Mouse (Mus musculus): ENCODE measurements around the gene Snx5. TPM values are rescaled to one million over a fixed set of nuclear protein-coding genes. Genes with fewer than 3 reads are reported as not detected.

Gene Snx5
- total and polyA plus RNA-seq, 3 experiments, result 21.4 to 185 (median 179) TPM

DNA sequence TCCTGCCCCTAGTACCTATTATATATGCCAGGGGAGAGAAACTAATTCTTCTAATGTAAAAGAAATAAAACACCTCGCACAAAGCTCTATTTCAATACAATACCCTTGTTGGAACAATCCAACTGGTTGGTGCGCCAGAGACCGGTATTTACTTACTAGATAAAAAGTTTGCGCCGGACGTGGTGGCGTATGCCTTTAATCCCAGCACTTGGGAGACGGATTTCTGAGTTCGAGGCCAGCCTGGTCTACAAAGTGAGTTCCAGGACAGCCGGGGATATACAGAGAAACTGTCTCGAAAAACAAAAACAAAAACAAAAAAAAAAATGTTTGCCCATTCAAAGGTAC, 1.4 kb downstream of the Snx5 start:
- peaks cover 55% of the 10 kb centered on the region for H3K4me1 ChIP-seq (ENCODE audit: insufficient read depth, low read depth, low read length)
- no peak for ATAC-seq (ENCODE audit: extremely low read depth, insufficient number of reproducible peaks, low FRiP score, poor library complexity, severe bottlenecking)

DNA sequence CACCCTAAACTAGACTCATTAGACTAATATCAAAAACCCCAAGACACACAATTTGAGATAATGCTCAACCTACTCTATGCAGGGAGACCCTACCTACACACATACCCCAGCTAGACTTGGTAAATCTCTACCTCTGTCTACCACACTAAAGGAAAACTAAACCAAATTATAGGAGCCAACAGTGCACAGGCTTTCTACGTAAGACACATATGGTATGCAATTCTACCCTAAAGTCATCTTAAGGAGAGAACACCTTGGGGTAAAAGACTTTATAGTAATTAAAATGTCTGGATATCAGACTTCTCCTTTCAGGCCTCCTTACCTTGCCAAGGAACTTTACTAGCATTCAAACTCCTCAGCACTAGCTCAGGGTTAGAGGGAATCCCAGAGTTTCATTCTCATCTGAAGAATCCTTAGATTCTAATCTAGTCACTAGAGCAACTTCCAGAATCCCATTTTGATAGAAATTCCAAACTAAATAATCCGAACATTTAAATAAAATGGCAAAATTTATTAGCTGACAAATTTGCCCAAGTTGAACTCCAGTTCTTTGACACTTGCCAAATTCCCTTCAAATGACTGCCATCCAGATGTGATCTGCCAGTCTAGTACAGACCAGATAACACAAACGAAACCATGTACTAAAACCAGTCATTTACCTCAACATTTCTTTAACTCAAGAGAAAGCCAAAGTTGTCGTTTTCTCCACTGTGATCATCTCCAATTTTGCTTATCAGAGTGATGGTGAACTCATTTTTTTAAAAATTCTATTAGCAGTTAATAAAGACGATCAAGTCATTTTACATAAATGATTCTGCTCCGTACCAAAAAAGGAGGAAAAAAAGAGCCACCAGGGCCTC, 2.0 kb downstream of the Snx5 start:
- no peaks in the 10 kb centered on the region for H3K27me3 ChIP-seq (ENCODE audit: insufficient read depth, low read length)
- H3K4me1 ChIP-seq (ENCODE audit: insufficient read depth, low read depth, low read length), result peaks cover 53% of the 10 kb centered on the region
- peak overlapping the region; percentile 92 for H3K4me3 ChIP-seq (ENCODE audit: low read depth, low read length)
- DNase-seq (ENCODE audit: low spot score), result no peak
- H3K9me3 ChIP-seq (replicated peaks), result no peaks in the 10 kb centered on the region
- H3K36me3 ChIP-seq (replicated peaks), result peaks cover 47% of the 10 kb centered on the region
- TF ChIP-seq GATA2 (IDR thresholded peaks at IDR 0.05; ENCODE audit: borderline replicate concordance, low read depth, low read length), result no peak
- no peak for TF ChIP-seq POLR2AphosphoS5 (IDR thresholded peaks at IDR 0.05; ENCODE audit: insufficient replicate concordance, low read depth, low read length)
- no peak for TF ChIP-seq CTCF (IDR thresholded peaks at IDR 0.05; ENCODE audit: low read depth, low read length)
- no peak for TF ChIP-seq GATA1 (IDR thresholded peaks at IDR 0.05; ENCODE audit: borderline replicate concordance, low read length)
- TF ChIP-seq TAL1 (conservative IDR thresholded peaks at IDR 0.05; ENCODE audit: low read depth, low read length), result no peak
- no peak for ATAC-seq (ENCODE audit: extremely low read depth, insufficient number of reproducible peaks, low FRiP score, poor library complexity, severe bottlenecking)

More for the DNA sequence above, 1.4 kb downstream of the Snx5 start:
- Histone ChIP-seq H3K27me3 (ENCODE audit: insufficient read depth, low read length) (no peaks in the 10 kb centered on the region), H3K4me3 (ENCODE audit: low read depth, low read length) (peak overlapping the region; percentile 92), H3K9me3 (replicated peaks) (no peaks in the 10 kb centered on the region), H3K36me3 (replicated peaks) (peaks cover 49% of the 10 kb centered on the region)
- no peak for DNase-seq (ENCODE audit: low spot score)
- TF ChIP-seq CTCF (IDR thresholded peaks at IDR 0.05; ENCODE audit: low read depth, low read length) (no peak), TAL1 (conservative IDR thresholded peaks at IDR 0.05; ENCODE audit: low read depth, low read length) (no peak), POLR2AphosphoS5 (IDR thresholded peaks at IDR 0.05; ENCODE audit: insufficient replicate concordance, low read depth, low read length) (no peak), GATA2 (IDR thresholded peaks at IDR 0.05; ENCODE audit: borderline replicate concordance, low read depth, low read length) (no peak), GATA1 (IDR thresholded peaks at IDR 0.05; ENCODE audit: borderline replicate concordance, low read length) (no peak)

DNA sequence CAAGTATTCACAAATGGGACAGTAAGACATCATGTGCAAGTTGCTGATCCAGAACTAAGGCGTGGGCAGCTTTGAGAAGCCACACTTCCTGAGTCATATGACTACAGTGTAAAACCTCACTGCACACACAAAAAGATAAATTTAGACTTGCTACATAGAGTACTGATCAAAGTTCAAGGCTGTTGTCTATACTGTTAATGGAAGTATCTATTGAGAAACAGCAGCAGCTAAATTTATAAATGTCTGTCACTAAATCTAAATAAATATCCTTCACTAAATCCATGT, 3.0 kb downstream of the Snx5 start:
- Histone ChIP-seq H3K4me1 (ENCODE audit: insufficient read depth, low read depth, low read length) (peaks cover 54% of the 10 kb centered on the region), H3K9me3 (replicated peaks) (no peaks in the 10 kb centered on the region), H3K36me3 (replicated peaks) (peaks cover 47% of the 10 kb centered on the region), H3K27me3 (ENCODE audit: insufficient read depth, low read length) (no peaks in the 10 kb centered on the region), H3K4me3 (ENCODE audit: low read depth, low read length) (peak overlapping the region; percentile 92)
- DNase-seq (ENCODE audit: low spot score), result no peak
- no peak; the same call in 1 of the 2 replicates for ATAC-seq (ENCODE audit: extremely low read depth, insufficient number of reproducible peaks, low FRiP score, poor library complexity, severe bottlenecking)
- TF ChIP-seq GATA1 (IDR thresholded peaks at IDR 0.05; ENCODE audit: borderline replicate concordance, low read length), result no peak
- no peak for TF ChIP-seq CTCF (IDR thresholded peaks at IDR 0.05; ENCODE audit: low read depth, low read length)
- no peak for TF ChIP-seq POLR2AphosphoS5 (IDR thresholded peaks at IDR 0.05; ENCODE audit: insufficient replicate concordance, low read depth, low read length)
- no peak for TF ChIP-seq TAL1 (conservative IDR thresholded peaks at IDR 0.05; ENCODE audit: low read depth, low read length)
- TF ChIP-seq GATA2 (IDR thresholded peaks at IDR 0.05; ENCODE audit: borderline replicate concordance, low read depth, low read length), result no peak

DNA sequence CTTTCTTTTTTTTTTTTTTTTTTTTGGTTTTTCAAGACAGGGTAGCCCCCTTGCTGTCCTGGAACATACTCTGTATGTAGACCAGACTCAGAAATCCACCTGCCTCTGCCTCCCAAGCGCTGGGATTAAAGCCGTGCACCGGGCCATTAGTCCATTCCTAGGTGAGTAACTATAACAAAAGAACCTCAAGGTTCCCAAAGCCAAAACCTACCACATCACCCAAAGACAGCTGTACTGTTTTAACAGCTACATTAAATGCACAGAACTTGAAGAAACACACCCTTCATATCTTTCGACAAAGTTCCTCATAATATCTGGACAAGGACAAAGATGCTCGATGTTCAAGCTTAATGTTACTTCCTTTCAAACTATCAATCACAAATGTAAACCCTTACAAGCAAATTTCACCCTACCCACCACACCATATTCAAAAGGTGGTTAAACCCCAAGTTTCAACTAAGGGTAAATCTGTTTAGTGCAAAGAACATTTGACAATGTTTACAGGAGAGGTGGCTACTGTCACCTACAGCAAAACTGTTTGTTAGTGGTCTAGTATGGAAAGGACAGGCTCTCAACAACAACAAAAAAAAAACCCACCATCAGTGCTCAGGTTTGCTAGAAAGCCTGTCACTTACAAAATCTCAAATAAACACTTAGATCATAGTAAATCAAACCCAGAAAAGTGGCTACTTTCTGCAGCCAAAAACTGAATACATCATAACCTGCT, 3.5 kb downstream of the Snx5 start:
- H3K36me3 ChIP-seq (replicated peaks), result peaks cover 50% of the 10 kb centered on the region
- no peak for TF ChIP-seq CTCF (IDR thresholded peaks at IDR 0.05; ENCODE audit: low read depth, low read length)
- no peak for TF ChIP-seq GATA2 (IDR thresholded peaks at IDR 0.05; ENCODE audit: borderline replicate concordance, low read depth, low read length)
- no peak for TF ChIP-seq POLR2AphosphoS5 (IDR thresholded peaks at IDR 0.05; ENCODE audit: insufficient replicate concordance, low read depth, low read length)
- TF ChIP-seq GATA1 (IDR thresholded peaks at IDR 0.05; ENCODE audit: borderline replicate concordance, low read length), result no peak
- TF ChIP-seq TAL1 (conservative IDR thresholded peaks at IDR 0.05; ENCODE audit: low read depth, low read length), result no peak

DNA sequence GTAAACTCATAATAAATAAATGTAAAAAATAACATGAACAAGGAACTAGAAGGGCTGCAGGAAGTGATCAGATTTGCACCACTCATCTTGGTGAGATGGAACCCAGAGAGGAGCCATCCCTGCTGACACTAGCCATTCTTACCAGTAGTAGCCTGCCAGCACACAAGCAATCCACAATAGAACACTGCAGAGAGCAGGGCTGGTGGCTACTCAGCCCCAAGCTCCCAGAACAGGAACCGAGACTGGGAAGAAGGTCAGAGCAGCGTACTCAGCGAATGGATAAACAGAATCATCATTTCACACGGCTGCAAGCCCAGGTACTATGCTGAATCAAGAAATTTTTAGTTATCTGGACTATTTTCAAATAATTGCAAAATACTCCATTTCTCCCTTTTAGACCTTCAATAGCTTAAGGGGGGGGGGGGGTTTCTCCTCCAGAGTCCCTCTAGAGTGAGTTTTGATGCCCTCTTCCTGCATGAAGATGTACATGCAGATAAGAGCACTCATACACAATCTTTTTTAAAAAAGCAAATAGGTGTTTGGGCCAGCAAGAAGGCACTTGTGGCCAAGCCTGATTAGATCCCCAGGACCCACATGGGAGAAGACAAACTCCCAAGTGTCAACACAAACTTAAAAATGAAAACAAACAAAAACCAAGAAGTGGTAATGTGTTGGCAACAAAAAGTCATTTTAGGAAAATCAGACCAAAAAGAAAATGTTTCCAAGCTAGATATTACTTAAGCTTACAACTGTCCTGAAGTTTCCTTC, 4.6 kb downstream of the Snx5 start:
- Histone ChIP-seq H3K9me3 (replicated peaks) (no peaks in the 10 kb centered on the region), H3K36me3 (replicated peaks) (peaks cover 57% of the 10 kb centered on the region), H3K4me3 (ENCODE audit: low read depth, low read length) (peak overlapping the region; percentile 66), H3K4me1 (ENCODE audit: insufficient read depth, low read depth, low read length) (peaks cover 61% of the 10 kb centered on the region), H3K27me3 (ENCODE audit: insufficient read depth, low read length) (no peaks in the 10 kb centered on the region)
- TF ChIP-seq CTCF (IDR thresholded peaks at IDR 0.05; ENCODE audit: low read depth, low read length) (no peak), POLR2AphosphoS5 (IDR thresholded peaks at IDR 0.05; ENCODE audit: insufficient replicate concordance, low read depth, low read length) (no peak), TAL1 (conservative IDR thresholded peaks at IDR 0.05; ENCODE audit: low read depth, low read length) (no peak), GATA2 (IDR thresholded peaks at IDR 0.05; ENCODE audit: borderline replicate concordance, low read depth, low read length) (no peak), GATA1 (IDR thresholded peaks at IDR 0.05; ENCODE audit: borderline replicate concordance, low read length) (no peak)
- ATAC-seq (ENCODE audit: extremely low read depth, insufficient number of reproducible peaks, low FRiP score, poor library complexity, severe bottlenecking) (no peak), DNase-seq (ENCODE audit: low spot score) (no peak)

More for the DNA sequence above, 3.5 kb downstream of the Snx5 start:
- Histone ChIP-seq H3K9me3 (replicated peaks) (no peaks in the 10 kb centered on the region), H3K27me3 (ENCODE audit: insufficient read depth, low read length) (no peaks in the 10 kb centered on the region), H3K4me3 (ENCODE audit: low read depth, low read length) (peak overlapping the region; percentile 92), H3K4me1 (ENCODE audit: insufficient read depth, low read depth, low read length) (peaks cover 56% of the 10 kb centered on the region)
- DNase-seq (ENCODE audit: low spot score) (no peak), ATAC-seq (ENCODE audit: extremely low read depth, insufficient number of reproducible peaks, low FRiP score, poor library complexity, severe bottlenecking) (no peak)
